Mouse (Mus musculus) heart, embryonic 13.5 days (tissue): Measurements from ENCODE around the gene Taldo1. TPM values are rescaled to one million over a fixed set of nuclear protein-coding genes. Genes with fewer than 3 reads are reported as not detected.
"Not testable (repeated sequence)": the region's sequence is repeated elsewhere in the genome, so short reads cannot be mapped to it uniquely, and the experiment has no call there.

ENCODE experiments used
- ATAC-seq: fragments of 200-750 bp; cut with Nextera tagmentation; 2 replicates; pipeline ENCODE4 v1.8.0; 2017; ENCODE audit warnings: moderate TSS enrichment; ENCODE audit not compliant: insufficient number of reproducible peaks, low FRiP score, low TSS enrichment; ENCODE audit errors: extremely low read depth
- H3K27ac ChIP-seq: fragments of 300-500 bp; sonication (generic); replicated peaks from 2 replicates; pipeline ENCODE4 v1.5.1; 2015; ENCODE audit warnings: moderate library complexity, mild to moderate bottlenecking, inconsistent platforms
- H3K27me3 ChIP-seq: fragments of 300-500 bp; sonication (generic); replicated peaks from 2 replicates; pipeline ENCODE4 v1.6.1; 2015; ENCODE audit warnings: mild to moderate bottlenecking, inconsistent platforms
- H3K36me3 ChIP-seq: fragments of 300-500 bp; sonication (generic); 2 replicates; pipeline ENCODE4 v1.6.1; 2015; ENCODE audit warnings: mild to moderate bottlenecking, inconsistent platforms
- H3K4me1 ChIP-seq: fragments of 300-500 bp; sonication (generic); 2 replicates; pipeline ENCODE4 v1.6.1; 2015; ENCODE audit warnings: inconsistent platforms
- H3K4me2 ChIP-seq: fragments of 300-500 bp; sonication (generic); 2 replicates; pipeline ENCODE4 v1.6.1; 2015; ENCODE audit warnings: inconsistent platforms, mild to moderate bottlenecking, moderate library complexity
- H3K4me3 ChIP-seq: fragments of 300-500 bp; sonication (generic); 2 replicates; pipeline ENCODE4 v1.5.1; 2015; ENCODE audit warnings: moderate library complexity, mild to moderate bottlenecking, inconsistent platforms
- H3K9ac ChIP-seq: fragments of 300-500 bp; sonication (generic); 2 replicates; pipeline ENCODE4 v1.6.1; 2015; ENCODE audit warnings: inconsistent platforms, mild to moderate bottlenecking, moderate library complexity
- H3K9me3 ChIP-seq: fragments of 300-500 bp; sonication (generic); 2 replicates; pipeline ENCODE4 v1.6.1; 2016; ENCODE audit warnings: inconsistent platforms
- WGBS: fragments of 180-500 bp; shearing (Covaris S2); methylation state at CpG from one replicate; pipeline ENCODE4 v1.1.7; 2015; ENCODE audit warnings: mixed read lengths; 5-methylcytosine and 5-hydroxymethylcytosine counted together
- polyA plus RNA-seq: library from polyadenylated mRNA; unstranded; fragments of >200 nt; fragmentation: Nextera tagmentation; extraction: Ambion mirVana; gene quantifications from 2 replicates; pipeline ENCODE4 v1.2.1, GENCODE M21; 2015

The Taldo1 gene
- polyA plus RNA-seq, 1 experiment from 2014 or later: 250 TPM

DNA sequence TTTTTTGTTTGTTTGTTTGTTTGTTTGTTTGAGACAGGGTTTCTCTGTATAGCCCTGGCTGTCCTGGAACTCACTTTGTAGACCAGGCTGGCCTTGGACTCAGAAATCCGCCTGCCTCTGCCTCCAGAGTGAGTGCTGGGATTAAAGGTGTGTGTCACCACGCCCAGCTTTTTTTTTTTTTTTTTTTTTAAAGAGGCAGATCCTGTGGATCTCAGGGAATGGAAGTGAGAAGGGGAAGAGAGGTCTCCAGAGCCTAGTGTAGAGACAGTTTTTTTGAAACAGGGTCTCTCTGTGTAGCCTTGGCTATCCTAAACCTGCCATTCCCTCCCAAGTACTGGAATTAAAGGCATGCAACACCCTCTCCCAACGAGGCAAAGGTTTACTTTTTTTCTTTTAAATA, 54.4 kb downstream of the Taldo1 start:
- peak overlapping the region; percentile 95 for H3K4me2 ChIP-seq
- not testable (repeated sequence) for ATAC-seq

DNA sequence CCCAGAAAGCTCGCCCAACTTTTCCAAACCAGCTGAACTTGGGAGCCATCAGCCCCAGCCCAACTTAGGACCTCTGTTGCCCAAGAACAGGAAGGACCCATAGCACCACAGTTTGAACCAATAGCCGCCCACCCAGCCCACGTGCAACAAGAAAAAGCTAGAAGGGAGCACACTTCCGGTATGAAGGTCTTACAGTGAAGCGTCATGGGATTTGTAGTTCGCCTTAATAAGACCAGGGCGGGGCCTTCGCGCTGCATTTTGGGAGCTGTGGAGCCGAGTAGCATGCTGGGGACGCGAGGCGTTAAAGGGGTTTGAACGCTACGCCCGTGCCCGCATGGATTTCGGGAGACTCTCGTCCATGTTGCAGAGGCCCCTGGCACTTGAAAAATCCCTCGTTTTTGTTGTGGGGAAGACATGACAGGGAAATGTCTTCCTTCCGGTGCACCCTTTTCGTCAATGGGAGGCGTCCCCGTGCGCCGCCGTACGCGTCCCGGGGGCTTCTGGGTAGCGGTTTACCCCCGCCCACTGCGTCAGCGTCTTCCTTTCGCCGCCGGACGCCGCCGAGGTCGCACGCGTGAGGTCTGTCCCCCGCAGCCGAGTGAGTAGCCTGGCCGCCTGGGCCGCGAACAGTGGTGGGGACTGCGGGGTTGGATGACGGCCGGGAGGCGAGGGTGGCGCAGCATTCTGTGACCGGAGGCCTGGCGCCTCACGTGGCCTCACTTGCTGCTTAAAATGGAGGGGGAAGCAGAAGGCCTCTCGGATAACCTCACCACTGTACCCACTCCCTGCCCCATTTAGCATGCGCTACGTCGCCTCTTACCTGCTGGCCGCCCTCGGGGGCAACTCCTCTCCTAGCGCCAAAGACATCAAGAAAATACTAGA, 55.4 kb downstream of the Taldo1 start, which contains the start of gene Rplp2:
Rplp2 (plus strand) TSS at position 261 of the 882 bp plus-strand sequence.
- under 1% methylated on average over 63 of the region's 63 CpGs for WGBS
- peak; percentile 91 for ATAC-seq
- Histone ChIP-seq H3K4me1 (peaks cover 37% of the 10 kb centered on the region), H3K9me3 (no peaks in the 10 kb centered on the region), H3K9ac (peak within 1 kb of the TSS; percentile 96), H3K27ac (peak within 1 kb of the TSS; percentile 88), H3K36me3 (peaks cover 41% of the 10 kb centered on the region), H3K27me3 (no peaks in the 10 kb centered on the region), H3K4me3 (peak within 1 kb of the TSS; percentile 85), H3K4me2 (peak within 1 kb of the TSS; percentile 95)

More for the DNA sequence above, 54.4 kb downstream of the Taldo1 start:
- 78% methylated on average over 3 of the region's 3 CpGs for WGBS
- H3K9ac ChIP-seq, H3K27me3 ChIP-seq, H3K27ac ChIP-seq, H3K9me3 ChIP-seq: not testable (repeated sequence)
- Histone ChIP-seq H3K4me1 (peaks cover 44% of the 10 kb centered on the region), H3K36me3 (peaks cover 40% of the 10 kb centered on the region), H3K4me3 (peak overlapping the region; percentile 85; the same call in 1 of the 2 replicates)

DNA sequence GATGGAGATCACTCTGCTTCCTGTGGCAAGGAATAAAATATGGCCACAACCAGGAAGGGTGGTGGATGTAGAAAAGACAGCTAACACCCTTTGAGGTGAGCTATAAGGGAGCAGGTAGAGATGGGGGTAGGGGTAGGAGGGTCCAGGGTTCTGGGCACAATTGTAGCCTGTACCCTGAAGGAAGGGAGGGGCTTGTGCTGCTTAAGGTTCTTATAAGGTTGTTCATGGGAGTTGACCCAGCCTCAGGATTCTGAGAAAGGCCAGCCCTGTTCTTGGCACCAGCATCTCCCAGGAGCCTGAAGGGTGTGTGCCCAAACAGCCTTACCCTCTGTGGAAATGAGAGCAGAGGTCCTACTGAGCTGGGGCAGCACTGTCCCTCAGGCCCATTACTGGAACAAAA, 59.9 kb downstream of the Taldo1 start:
- Histone ChIP-seq H3K36me3 (peaks cover 41% of the 10 kb centered on the region), H3K9me3 (no peaks in the 10 kb centered on the region), H3K27me3 (no peaks in the 10 kb centered on the region), H3K9ac (no peak overlapping the region), H3K4me3 (no peak overlapping the region), H3K4me2 (no peak overlapping the region), H3K27ac (no peak overlapping the region), H3K4me1 (peaks cover 33% of the 10 kb centered on the region)
- no peak for ATAC-seq

Other genes starting within 250 kb of the Taldo1 start
- 92.2 and 102 TPM in 2 replicates for gene Rnh1, start 219.3 kb upstream of the Taldo1 start, polyA plus RNA-seq
- 67.5 and 90.7 TPM in 2 replicates for gene Hras, start 198.2 kb upstream of the Taldo1 start, polyA plus RNA-seq
- 3.1 and 3.3 TPM in 2 replicates for gene Lrrc56, start 198.0 kb upstream of the Taldo1 start, polyA plus RNA-seq
- 0.56 and 0.72 TPM in 2 replicates for gene Lmntd2, start 178.1 kb upstream of the Taldo1 start, polyA plus RNA-seq
- gene Rassf7, start 176.3 kb upstream of the Taldo1 start, polyA plus RNA-seq: 15.1 and 15.3 TPM in 2 replicates
- 43.5 and 46.2 TPM in 2 replicates for gene Phrf1, start 163.4 kb upstream of the Taldo1 start, polyA plus RNA-seq
- gene Irf7, start 125.7 kb upstream of the Taldo1 start, polyA plus RNA-seq: 3.4 and 4.2 TPM in 2 replicates
- not detected in 2 replicates for gene Cdhr5, start 115.4 kb upstream of the Taldo1 start, polyA plus RNA-seq
- 0.88 and 1.5 TPM in 2 replicates for gene Sct, start 113.1 kb upstream of the Taldo1 start, polyA plus RNA-seq
- gene Drd4, start 100.2 kb upstream of the Taldo1 start, polyA plus RNA-seq: 0.05 TPM in 1 of 2 replicates, not detected in the other
- gene Deaf1, start 64.5 kb upstream of the Taldo1 start, polyA plus RNA-seq: 35.5 and 37.4 TPM in 2 replicates
- gene Tmem80, start 64.5 kb upstream of the Taldo1 start, polyA plus RNA-seq: 33.2 and 39.9 TPM in 2 replicates
- gene Eps8l2, start 53.3 kb upstream of the Taldo1 start, polyA plus RNA-seq: 1.4 TPM in 2 replicates
- 27.0 and 29.9 TPM in 2 replicates for gene Gatd1, start 21.9 kb downstream of the Taldo1 start, polyA plus RNA-seq
- gene Cend1, start 37.3 kb downstream of the Taldo1 start, polyA plus RNA-seq: 8.1 and 9.8 TPM in 2 replicates
- 17.3 and 19.1 TPM in 2 replicates for gene Slc25a22, start 45.7 kb downstream of the Taldo1 start, polyA plus RNA-seq
- gene Pidd1, start 51.8 kb downstream of the Taldo1 start, polyA plus RNA-seq: 8.1 and 9.4 TPM in 2 replicates
- 871 and 874 TPM in 2 replicates for gene Rplp2, start 55.2 kb downstream of the Taldo1 start, polyA plus RNA-seq
- 42.6 and 45.7 TPM in 2 replicates for gene Pnpla2, start 63.0 kb downstream of the Taldo1 start, polyA plus RNA-seq
- gene Cracr2b, start 68.9 kb downstream of the Taldo1 start, polyA plus RNA-seq: 20.2 and 23.0 TPM in 2 replicates
- gene Cd151, start 75.2 kb downstream of the Taldo1 start, polyA plus RNA-seq: 28.5 and 31.4 TPM in 2 replicates
- 67.3 and 76.3 TPM in 2 replicates for gene Polr2l, start 82.9 kb downstream of the Taldo1 start, polyA plus RNA-seq
- gene Tspan4, start 83.0 kb downstream of the Taldo1 start, polyA plus RNA-seq: 64.5 and 68.8 TPM in 2 replicates
- gene Chid1, start 147.7 kb downstream of the Taldo1 start, polyA plus RNA-seq: 36.3 TPM in 2 replicates
- gene Ap2a2, start 170.0 kb downstream of the Taldo1 start, polyA plus RNA-seq: 50.8 and 54.8 TPM in 2 replicates